Mouse (Mus musculus) left cerebral cortex, adult 18-20 months (tissue): ENCODE results near the gene Ppig. TPM values are rescaled to one million over a fixed set of nuclear protein-coding genes. Genes with fewer than 3 reads are reported as not detected.

Source experiments
- DNase-seq, 2 experiments: peaks; one replicate each; pipeline ENCODE4 v3.0.0; 2021 to 2022; ENCODE audit warnings: low spot score in 2 of 2, mixed read lengths in 1 of 2
- total RNA-seq, 2 experiments: library from RNA; stranded (reverse); gene quantifications; 2 replicates each; pipeline ENCODE4 v1.2.3; 2021

The Ppig gene
- total RNA-seq, 2 experiments from 2014 or later, result 66.6 to 69.0 TPM

GRCm38 (mm10) chr2:69760980-69761379 lies 38.6 kb downstream of the Ppig start:
- DNase-seq, result no peak

- no peak for DNase-seq
Observed at GRCm38 (mm10) chr2:69763340-69763739, 41.0 kb downstream of the Ppig start.

GRCm38 (mm10) chr2:69764716-69765115 lies 42.4 kb downstream of the Ppig start:
- no peak for DNase-seq

- peak in 1 of 2 experiments; percentile 34 for DNase-seq
Observed at GRCm38 (mm10) chr2:69773331-69773730, 51.0 kb downstream of the Ppig start.

GRCm38 (mm10) chr2:69777985-69778835 lies 55.9 kb downstream of the Ppig start:
- peak; percentile 6 to 29 for DNase-seq

- DNase-seq, result no peak
Observed at GRCm38 (mm10) chr2:69778836-69779177, 56.5 kb downstream of the Ppig start.

- no peak for DNase-seq
Observed at GRCm38 (mm10) chr2:69788974-69789373, 66.6 kb downstream of the Ppig start.

GRCm38 (mm10) chr2:69789429-69790069 lies 67.2 kb downstream of the Ppig start, which contains the start of the genes Ccdc173 and Phospho2:
Gene Ccdc173, minus strand, starts transcription at chr2:69789575.
Gene Phospho2, plus strand, starts transcription at chr2:69789623.
- DNase-seq, result peak; percentile 99

- peak; percentile 89 to 91 for DNase-seq
Observed at GRCm38 (mm10) chr2:69790285-69790684, 67.9 kb downstream of the Ppig start.

GRCm38 (mm10) chr2:69790722-69791121 lies 68.4 kb downstream of the Ppig start:
- no peak for DNase-seq

GRCm38 (mm10) chr2:69802911-69803312 lies 80.6 kb downstream of the Ppig start:
- DNase-seq, result peak; percentile 44 to 50

Other genes with a start within 250 kb of the Ppig start
- gene Lrp2, start 136.5 kb upstream of the Ppig start, total RNA-seq, result under 1 TPM; 0.02 to 0.12 TPM
- gene Bbs5, start 75.4 kb upstream of the Ppig start, total RNA-seq, result 10 to 100 TPM; 24.5 to 28.4 TPM
- gene Klhl41, start 52.4 kb upstream of the Ppig start, total RNA-seq, result under 1 TPM; 0.88 to 0.94 TPM
- 10 to 100 TPM; 14.4 to 15.4 TPM for gene Fastkd1, start 9.0 kb upstream of the Ppig start, total RNA-seq
- gene Ccdc173, start 67.0 kb downstream of the Ppig start, total RNA-seq, result 1 to 10 TPM; 2.2 to 2.6 TPM
- 10 to 100 TPM; 25.3 to 26.2 TPM for gene Phospho2, start 67.1 kb downstream of the Ppig start, total RNA-seq
- gene Klhl23, start 99.4 kb downstream of the Ppig start, total RNA-seq, result 10 to 100 TPM; 54.2 to 54.4 TPM
- gene Ssb, start 139.0 kb downstream of the Ppig start, total RNA-seq, result 100 to 1,000 TPM; 121 to 128 TPM
- gene Mettl5, start 163.1 kb downstream of the Ppig start, total RNA-seq, result 10 to 100 TPM; 14.1 to 16.6 TPM
- gene Ubr3, start 174.7 kb downstream of the Ppig start, total RNA-seq, result 100 to 1,000 TPM; 118 to 130 TPM